Mouse (Mus musculus): ENCODE measurements around the gene Plekhs1. TPM values are rescaled to one million over a fixed set of nuclear protein-coding genes. Genes with fewer than 3 reads are reported as not detected.
"Not testable (repeated sequence)": the region's sequence is repeated elsewhere in the genome, so short reads cannot be mapped to it uniquely, and the experiment has no call there.

The Plekhs1 gene
- total RNA-seq, 2 experiments from 2014 or later = 0.32 to 0.47 TPM

GRCm38 (mm10) chr19:56503525-56503924 is 42.1 kb downstream of the Plekhs1 start:
- not testable (repeated sequence) for DNase-seq (ENCODE audit: extremely low spot score in 1 of 2, low spot score in 1 of 2)

- DNase-seq (ENCODE audit: extremely low spot score in 1 of 2, low spot score in 1 of 2) = not testable (repeated sequence)
These were observed 49.8 kb downstream of the Plekhs1 start for GRCm38 (mm10) chr19:56511207-56511606.

- DNase-seq (ENCODE audit: extremely low spot score in 1 of 2, low spot score in 1 of 2) = not testable (repeated sequence)
These were observed 52.1 kb downstream of the Plekhs1 start for GRCm38 (mm10) chr19:56513527-56513926.

- DNase-seq (ENCODE audit: extremely low spot score in 1 of 2, low spot score in 1 of 2) = not testable (repeated sequence)
These were observed 58.0 kb downstream of the Plekhs1 start for GRCm38 (mm10) chr19:56519408-56519807.

GRCm38 (mm10) chr19:56530529-56530928 is 69.1 kb downstream of the Plekhs1 start:
- DNase-seq (ENCODE audit: extremely low spot score in 1 of 2, low spot score in 1 of 2) = not testable (repeated sequence)

- DNase-seq (ENCODE audit: extremely low spot score in 1 of 2, low spot score in 1 of 2) = no peak
These were observed 69.8 kb downstream of the Plekhs1 start for GRCm38 (mm10) chr19:56531251-56531650.

- DNase-seq (ENCODE audit: extremely low spot score in 1 of 2, low spot score in 1 of 2) = no peak
These were observed 72.0 kb downstream of the Plekhs1 start for GRCm38 (mm10) chr19:56533291-56534071.

- no peak for DNase-seq (ENCODE audit: extremely low spot score in 1 of 2, low spot score in 1 of 2)
These were observed 72.9 kb downstream of the Plekhs1 start for GRCm38 (mm10) chr19:56534337-56534736.

- no peak for DNase-seq (ENCODE audit: extremely low spot score in 1 of 2, low spot score in 1 of 2)
These were observed 73.6 kb downstream of the Plekhs1 start for GRCm38 (mm10) chr19:56535064-56535463.

GRCm38 (mm10) chr19:56535765-56536164 is 74.3 kb downstream of the Plekhs1 start:
- no peak for DNase-seq (ENCODE audit: extremely low spot score in 1 of 2, low spot score in 1 of 2)

Other genes starting within 250 kb of the Plekhs1 start
- not detected for gene Habp2, start 174.5 kb upstream of the Plekhs1 start, total RNA-seq (2021)
- under 1 TPM; 0.07 to 0.09 TPM for gene Nrap, start 71.6 kb upstream of the Plekhs1 start, total RNA-seq (2021)
- gene Casp7, start 64.5 kb upstream of the Plekhs1 start, total RNA-seq (2021) = 1 to 10 TPM; 2.0 to 2.5 TPM
- gene Dclre1a, start 86.6 kb downstream of the Plekhs1 start, total RNA-seq (2021) = 1 to 10 TPM; 5.3 to 8.5 TPM
- 10 to 100 TPM; 10.4 to 12.2 TPM for gene Nhlrc2, start 86.6 kb downstream of the Plekhs1 start, total RNA-seq (2021)

All from layer of hippocampus, postnatal 25 days (tissue).